Mouse (Mus musculus) testis, postnatal 14 days (tissue): ENCODE measurements around the gene Abhd17b.

Source experiments
- DNase-seq: peaks from one replicate; pipeline ENCODE4 v3.0.0; 2021; ENCODE audit warnings: low spot score

Abhd17b gene

DNA sequence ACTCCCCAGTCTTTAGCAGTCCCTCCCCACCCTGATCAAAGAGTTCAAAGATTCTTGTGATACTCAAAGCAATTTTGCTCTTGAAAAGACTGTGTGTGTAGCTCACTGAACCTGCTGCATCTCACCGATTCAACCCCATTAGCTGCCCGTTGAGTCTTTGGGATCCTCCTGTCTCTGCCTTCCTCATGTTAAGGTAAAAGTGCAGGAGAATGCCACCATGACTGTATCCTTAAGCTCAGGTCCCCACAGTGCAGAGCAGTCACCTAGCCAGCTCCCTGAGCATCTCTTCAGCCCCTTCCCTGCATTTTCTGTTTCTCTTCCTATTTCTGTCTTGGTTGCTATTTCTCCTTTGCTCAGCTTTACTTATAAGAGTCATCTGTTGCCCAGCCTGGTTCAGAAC, 80.2 kb downstream of the Abhd17b start:
- DNase-seq = no peak

DNA sequence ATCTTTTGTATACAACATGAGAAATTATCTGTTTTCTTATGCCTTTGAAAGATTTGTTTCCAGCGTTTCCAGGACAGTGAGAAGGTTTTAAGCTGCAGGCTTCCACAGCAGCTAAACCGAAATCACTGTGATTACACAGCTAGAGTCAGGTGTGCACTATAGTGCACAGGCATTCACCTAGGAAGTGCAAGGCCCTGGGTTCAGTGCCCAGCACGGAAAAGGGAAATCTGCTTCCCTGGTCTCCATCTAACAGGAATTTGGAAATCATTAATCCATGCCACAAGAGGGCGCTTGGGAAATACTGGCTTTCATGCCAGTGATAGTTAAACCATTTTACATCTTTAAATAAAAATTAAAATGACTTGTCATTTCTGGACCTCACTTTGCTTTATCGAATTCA, 81.1 kb downstream of the Abhd17b start:
- DNase-seq = no peak
